Mouse (Mus musculus): Measurements from ENCODE around the gene Galk1.
"Not testable (repeated sequence)": the region's sequence is repeated elsewhere in the genome, so short reads cannot be mapped to it uniquely, and the experiment has no call there.

- TF ChIP-seq CTCF, EP300 (IDR thresholded peaks at IDR 0.05; ENCODE audit: low read depth): not testable (repeated sequence)
These were observed 10.7 kb upstream of the Galk1 start for GRCm38 (mm10) chr11:116023074-116023770.

All from liver, embryonic 14.5 days (tissue).